Mouse (Mus musculus): ENCODE measurements around the gene Arsg. TPM values are rescaled to one million over a fixed set of nuclear protein-coding genes. Genes with fewer than 3 reads are reported as not detected.

The Arsg gene
- polyA plus RNA-seq, 1 experiment = 1.5 TPM

- 2% methylated on average over 9 of the region's 9 CpGs for WGBS
- no peak overlapping the region for H3K27ac ChIP-seq (ENCODE audit: control insufficient read depth, insufficient read depth, low read depth, low read length, poor library complexity)
- peaks cover 1% of the 10 kb centered on the region; the same call in 1 of the 2 replicates for H3K4me1 ChIP-seq (ENCODE audit: control insufficient read depth, insufficient read depth, low read length)
- TF ChIP-seq POLR2A (IDR thresholded peaks at IDR 0.05; ENCODE audit: borderline replicate concordance, control insufficient read depth, low read depth, low read length) (no peak), CTCF (IDR thresholded peaks at IDR 0.05; ENCODE audit: control insufficient read depth, insufficient read depth, low read length) (peak; percentile 48)
- no peak overlapping the region for H3K4me3 ChIP-seq (replicated peaks; ENCODE audit: control insufficient read depth, low read depth, low read length)
Measured at GRCm38 (mm10) chr11:109560793-109561257, 87.7 kb downstream of the Arsg start.

GRCm38 (mm10) chr11:109561445-109561844 lies 88.3 kb downstream of the Arsg start:
- H3K27ac ChIP-seq (ENCODE audit: control insufficient read depth, insufficient read depth, low read depth, low read length, poor library complexity) = no peak overlapping the region
- 54% methylated on average over 3 of the region's 3 CpGs for WGBS
- H3K4me1 ChIP-seq (ENCODE audit: control insufficient read depth, insufficient read depth, low read length) = peaks cover 1% of the 10 kb centered on the region; the same call in 1 of the 2 replicates
- H3K4me3 ChIP-seq (replicated peaks; ENCODE audit: control insufficient read depth, low read depth, low read length) = no peak overlapping the region
- no peak for TF ChIP-seq POLR2A (IDR thresholded peaks at IDR 0.05; ENCODE audit: borderline replicate concordance, control insufficient read depth, low read depth, low read length)
- TF ChIP-seq CTCF (IDR thresholded peaks at IDR 0.05; ENCODE audit: control insufficient read depth, insufficient read depth, low read length) = no peak

GRCm38 (mm10) chr11:109563708-109564107 lies 90.5 kb downstream of the Arsg start:
- 90% methylated on average over 4 of the region's 4 CpGs for WGBS
- Histone ChIP-seq H3K4me1 (ENCODE audit: control insufficient read depth, insufficient read depth, low read length) (no peaks in the 10 kb centered on the region; the same call in 1 of the 2 replicates), H3K27ac (ENCODE audit: control insufficient read depth, insufficient read depth, low read depth, low read length, poor library complexity) (no peak overlapping the region), H3K4me3 (replicated peaks; ENCODE audit: control insufficient read depth, low read depth, low read length) (no peak overlapping the region)
- no peak for TF ChIP-seq CTCF (IDR thresholded peaks at IDR 0.05; ENCODE audit: control insufficient read depth, insufficient read depth, low read length)
- TF ChIP-seq POLR2A (IDR thresholded peaks at IDR 0.05; ENCODE audit: borderline replicate concordance, control insufficient read depth, low read depth, low read length) = no peak

GRCm38 (mm10) chr11:109564466-109565214 lies 91.5 kb downstream of the Arsg start:
- 80% methylated on average over 15 of the region's 15 CpGs for WGBS
- Histone ChIP-seq H3K27ac (ENCODE audit: control insufficient read depth, insufficient read depth, low read depth, low read length, poor library complexity) (no peak overlapping the region), H3K4me1 (ENCODE audit: control insufficient read depth, insufficient read depth, low read length) (no peaks in the 10 kb centered on the region; the same call in 1 of the 2 replicates), H3K4me3 (replicated peaks; ENCODE audit: control insufficient read depth, low read depth, low read length) (no peak overlapping the region)
- TF ChIP-seq POLR2A (IDR thresholded peaks at IDR 0.05; ENCODE audit: borderline replicate concordance, control insufficient read depth, low read depth, low read length) = no peak
- TF ChIP-seq CTCF (IDR thresholded peaks at IDR 0.05; ENCODE audit: control insufficient read depth, insufficient read depth, low read length) = no peak

GRCm38 (mm10) chr11:109569007-109569618 lies 95.9 kb downstream of the Arsg start:
- H3K4me1 ChIP-seq (ENCODE audit: control insufficient read depth, insufficient read depth, low read length) = no peaks in the 10 kb centered on the region
- H3K4me3 ChIP-seq (replicated peaks; ENCODE audit: control insufficient read depth, low read depth, low read length) = no peak overlapping the region
- H3K27ac ChIP-seq (ENCODE audit: control insufficient read depth, insufficient read depth, low read depth, low read length, poor library complexity) = no peak overlapping the region
- TF ChIP-seq POLR2A (IDR thresholded peaks at IDR 0.05; ENCODE audit: borderline replicate concordance, control insufficient read depth, low read depth, low read length) = no peak
- TF ChIP-seq CTCF (IDR thresholded peaks at IDR 0.05; ENCODE audit: control insufficient read depth, insufficient read depth, low read length) = no peak
- 78% methylated on average over 12 of the region's 12 CpGs for WGBS

- Histone ChIP-seq H3K4me3 (replicated peaks; ENCODE audit: control insufficient read depth, low read depth, low read length) (no peak overlapping the region), H3K4me1 (ENCODE audit: control insufficient read depth, insufficient read depth, low read length) (no peaks in the 10 kb centered on the region), H3K27ac (ENCODE audit: control insufficient read depth, insufficient read depth, low read depth, low read length, poor library complexity) (no peak overlapping the region)
- 34% methylated on average over 7 of the region's 7 CpGs for WGBS
- no peak for TF ChIP-seq CTCF (IDR thresholded peaks at IDR 0.05; ENCODE audit: control insufficient read depth, insufficient read depth, low read length)
- no peak for TF ChIP-seq POLR2A (IDR thresholded peaks at IDR 0.05; ENCODE audit: borderline replicate concordance, control insufficient read depth, low read depth, low read length)
Measured at GRCm38 (mm10) chr11:109569809-109570208, 96.6 kb downstream of the Arsg start.

- Histone ChIP-seq H3K4me1 (ENCODE audit: control insufficient read depth, insufficient read depth, low read length) (no peaks in the 10 kb centered on the region), H3K4me3 (replicated peaks; ENCODE audit: control insufficient read depth, low read depth, low read length) (no peak overlapping the region), H3K27ac (ENCODE audit: control insufficient read depth, insufficient read depth, low read depth, low read length, poor library complexity) (no peak overlapping the region)
- no peak for TF ChIP-seq POLR2A (IDR thresholded peaks at IDR 0.05; ENCODE audit: borderline replicate concordance, control insufficient read depth, low read depth, low read length)
- no peak for TF ChIP-seq CTCF (IDR thresholded peaks at IDR 0.05; ENCODE audit: control insufficient read depth, insufficient read depth, low read length)
- 88% methylated on average over 11 of the region's 11 CpGs for WGBS
Measured at GRCm38 (mm10) chr11:109572051-109572450, 98.9 kb downstream of the Arsg start.

- Histone ChIP-seq H3K4me1 (ENCODE audit: control insufficient read depth, insufficient read depth, low read length) (no peaks in the 10 kb centered on the region), H3K4me3 (replicated peaks; ENCODE audit: control insufficient read depth, low read depth, low read length) (no peak overlapping the region), H3K27ac (ENCODE audit: control insufficient read depth, insufficient read depth, low read depth, low read length, poor library complexity) (no peak overlapping the region)
- WGBS = 92% methylated on average over 2 of the region's 2 CpGs
- TF ChIP-seq CTCF (IDR thresholded peaks at IDR 0.05; ENCODE audit: control insufficient read depth, insufficient read depth, low read length) = no peak
- TF ChIP-seq POLR2A (IDR thresholded peaks at IDR 0.05; ENCODE audit: borderline replicate concordance, control insufficient read depth, low read depth, low read length) = no peak
Measured at GRCm38 (mm10) chr11:109574604-109575003, 101.4 kb downstream of the Arsg start.
